Mouse (Mus musculus) heart, adult 2 months (tissue): ENCODE results near the gene Arl5b.

ENCODE experiments used
- CTCF ChIP-seq: fragments of 200-600 bp; IDR thresholded peaks from 2 replicates; pipeline ENCODE4 v1.8.1; 2022; ENCODE audit warnings: antibody characterized with exemption, mild to moderate bottlenecking, moderate library complexity
- EP300 ChIP-seq: fragments of 200-500 bp; IDR thresholded peaks from 2 replicates; pipeline ENCODE4 v1.6.1; 2011; ENCODE audit warnings: low read depth, low read length, control low read depth; ENCODE audit not compliant: insufficient read depth
- POLR2A ChIP-seq: fragments of 200-500 bp; IDR thresholded peaks from 2 replicates; pipeline ENCODE4 v1.6.1; 2011; ENCODE audit warnings: mild to moderate bottlenecking, low read depth, low read length, control low read depth; ENCODE audit not compliant: insufficient read depth

- TF ChIP-seq CTCF, result peak; percentile 12; the same call in 1 of the 2 replicates
- TF ChIP-seq POLR2A, result no peak
- no peak for TF ChIP-seq EP300
Measured at GRCm38 (mm10) chr2:15111290-15111689, 62.1 kb downstream of the Arl5b start.
